Mouse (Mus musculus) bone marrow, adult 2 months (tissue): ENCODE data around the gene Kpnb1.

Experiments
- CTCF ChIP-seq: fragments of 200-500 bp; IDR thresholded peaks from 2 replicates; pipeline ENCODE4 v1.5.1; 2011; ENCODE audit warnings: low read length, control low read depth; ENCODE audit not compliant: control insufficient read depth, insufficient read depth
- POLR2A ChIP-seq: fragments of 200-500 bp; IDR thresholded peaks from 2 replicates; pipeline ENCODE4 v1.6.1; 2011; ENCODE audit warnings: low read depth, mild to moderate bottlenecking, control low read depth, low read length, borderline replicate concordance; ENCODE audit not compliant: control insufficient read depth

- TF ChIP-seq CTCF (peak; percentile 89), POLR2A (no peak)
Measured at GRCm38 (mm10) chr11:97146724-97147123, 41.0 kb downstream of the Kpnb1 start.
